In genomic region chr12:16853431-16854165, GRCm38 (mm10) we compare ENCODE assay signal across 9 mouse cellular contexts. TPM values are rescaled to one million over a fixed set of nuclear protein-coding genes. Genes with fewer than 3 reads are reported as not detected.
DNase-seq lines count a peak whose midpoint lies in the region; ATAC-seq and TF ChIP-seq lines count a peak whose summit lies in the region.
"Had no signal": no experiment of that assay in that cellular context is flagged by ENCODE, and none has a peak within 500 bp of the region (broad histone marks: within the 10 kb centered on the region; RNA-seq: fewer than 3 reads in every experiment).

No protein-coding gene starts in this region.

- H3K9ac ChIP-seq in kidney, embryonic 14.5 days (ENCODE audit: low read depth, low read length), result no peak overlapping the region
- no peak overlapping the region for H3K9ac ChIP-seq in forebrain, embryonic 14.5 days (ENCODE audit: low read length)
- H3K9ac ChIP-seq: neural tube, embryonic 12.5 days had no signal

- no peak overlapping the region for H3K4me2 ChIP-seq in kidney, embryonic 14.5 days (replicated peaks; ENCODE audit: low read depth, low read length)
- no peak overlapping the region for H3K4me2 ChIP-seq in forebrain, embryonic 14.5 days (ENCODE audit: low read length)
- H3K4me2 ChIP-seq: neural tube, embryonic 12.5 days had no signal

- no peak overlapping the region for H3K27ac ChIP-seq in kidney, embryonic 14.5 days (ENCODE audit: low read depth, low read length)
- peak overlapping the region; percentile 81 for H3K27ac ChIP-seq in left cerebral cortex, adult 2 months
- no peak overlapping the region for H3K27ac ChIP-seq in forebrain, embryonic 14.5 days (ENCODE audit: low read depth, low read length)
- H3K27ac ChIP-seq: neural tube, embryonic 12.5 days had no signal

- no peak for TF ChIP-seq CTCF in left cerebral cortex, adult 2 months (IDR thresholded peaks at IDR 0.05)

- whole genome bisulfite sequencing in kidney, embryonic 14.5 days, result 71% methylated on average over 11 of the region's 11 CpGs
- WGBS in forebrain, embryonic 14.5 days, result 83% methylated on average over 11 of the region's 11 CpGs

- ATAC-seq in kidney, embryonic 14.5 days (ENCODE audit: low FRiP score, low TSS enrichment), result no peak
- no peak for ATAC-seq in forebrain, embryonic 14.5 days
- ATAC-seq in activated CD4-positive, CD25-positive, alpha-beta regulatory T cell, adult 4 months, result no peak

- H3K4me1 ChIP-seq in kidney, embryonic 14.5 days (ENCODE audit: control insufficient read depth, insufficient read depth, low read length), result peaks cover 7% of the 10 kb centered on the region; the same call in 1 of the 2 replicates
- H3K4me1 ChIP-seq in forebrain, embryonic 14.5 days (ENCODE audit: control insufficient read depth, insufficient read depth, low read length), result peaks cover 9% of the 10 kb centered on the region

- no peaks in the 10 kb centered on the region for H3K9me3 ChIP-seq in kidney, embryonic 14.5 days (ENCODE audit: control insufficient read depth, low read length)
- no peaks in the 10 kb centered on the region for H3K9me3 ChIP-seq in forebrain, embryonic 14.5 days (replicated peaks; ENCODE audit: control insufficient read depth, low read length)
- H3K9me3 ChIP-seq: neural tube, embryonic 12.5 days had no signal

- no peak overlapping the region for H3K4me3 ChIP-seq in kidney, embryonic 14.5 days (ENCODE audit: low read length)
- H3K4me3 ChIP-seq in left cerebral cortex, adult 2 months, result no peak overlapping the region
- H3K4me3 ChIP-seq in forebrain, embryonic 14.5 days (ENCODE audit: low read depth, low read length), result no peak overlapping the region
- H3K4me3 ChIP-seq: neural tube, embryonic 12.5 days had no signal

- DNase-seq in kidney, adult 11 months, result peak; percentile 68
- peak; percentile 63 for DNase-seq in MEL-GATA-1-ER (ENCODE audit: extremely low read depth, low read depth)
- peak; percentile 87 for DNase-seq in gastrocnemius, adult 18-20 months (ENCODE audit: low spot score)
- DNase-seq in left cerebral cortex, adult 2 months (ENCODE audit: extremely low spot score in 1 of 2, low spot score in 2 of 2), result peak in 1 of 2 experiments; percentile 57
- DNase-seq in urinary bladder, postnatal 25 days (ENCODE audit: low spot score), result peak; percentile 65
- DNase-seq in forebrain, embryonic 14.5 days (ENCODE audit: low spot score), result no peak

- intact Hi-C loops in left cerebral cortex, adult 2 months (cut with DNase I), result no loop called here

- no peaks in the 10 kb centered on the region for H3K36me3 ChIP-seq in kidney, embryonic 14.5 days (ENCODE audit: control insufficient read depth, insufficient read depth, low read length)
- no peaks in the 10 kb centered on the region for H3K36me3 ChIP-seq in forebrain, embryonic 14.5 days (ENCODE audit: control insufficient read depth, insufficient read depth, low read length)
- H3K36me3 ChIP-seq: neural tube, embryonic 12.5 days had no signal

- H3K27me3 ChIP-seq in kidney, embryonic 14.5 days (ENCODE audit: control insufficient read depth, insufficient read depth, low read length), result no peaks in the 10 kb centered on the region
- no peaks in the 10 kb centered on the region for H3K27me3 ChIP-seq in forebrain, embryonic 14.5 days (replicated peaks; ENCODE audit: control insufficient read depth, insufficient read depth, low read length)
- H3K27me3 ChIP-seq: neural tube, embryonic 12.5 days had no signal

RNA-seq across cellular contexts. Expression of gene Rock2, which starts 41.1 kb away (rescaled TPM):
- 17.4 and 22.3 TPM in 2 replicates for polyA plus RNA-seq in kidney, embryonic 14.5 days (2014; fragmentation: Nextera tagmentation; extraction: Ambion mirVana)
- total RNA-seq in gastrocnemius, adult 18-20 months (2021), result 10 to 100 TPM; 71.6 to 89.3 TPM
- 100 to 1,000 TPM; 154 to 161 TPM for total RNA-seq in left cerebral cortex, adult 2 months (2021)
- 12.1 and 13.8 TPM in 2 replicates for polyA plus RNA-seq in forebrain, embryonic 14.5 days (2014; fragmentation: Nextera tagmentation; extraction: Ambion mirVana)
- 10 to 100 TPM; 10.8 to 11.3 TPM for polyA plus RNA-seq in activated CD4-positive, CD25-positive, alpha-beta regulatory T cell, adult 4 months (2017; shearing (Covaris generic))

RNA-seq across cellular contexts. Expression of gene E2f6, which starts 42.8 kb away (rescaled TPM):
- 36.8 and 56.7 TPM in 2 replicates for polyA plus RNA-seq in kidney, embryonic 14.5 days (2014; fragmentation: Nextera tagmentation; extraction: Ambion mirVana)
- 100 to 1,000 TPM; 143 to 161 TPM for total RNA-seq in gastrocnemius, adult 18-20 months (2021)
- 10 to 100 TPM; 38.1 to 45.8 TPM for total RNA-seq in left cerebral cortex, adult 2 months (2021)
- polyA plus RNA-seq in forebrain, embryonic 14.5 days (2014; fragmentation: Nextera tagmentation; extraction: Ambion mirVana), result 33.9 and 36.4 TPM in 2 replicates
- 1 to 10 TPM; 3.3 to 3.6 TPM for polyA plus RNA-seq in activated CD4-positive, CD25-positive, alpha-beta regulatory T cell, adult 4 months (2017; shearing (Covaris generic))

RNA-seq across cellular contexts. Expression of gene Greb1, which starts 52.9 kb away (rescaled TPM):
- polyA plus RNA-seq in kidney, embryonic 14.5 days (2014; fragmentation: Nextera tagmentation; extraction: Ambion mirVana), result 6.6 and 8.6 TPM in 2 replicates
- 1 to 10 TPM in 1 of 2 experiments, under 1 TPM in 1; 0.43 to 3.9 TPM for total RNA-seq in gastrocnemius, adult 18-20 months (2021)
- under 1 TPM; 0.96 to 0.97 TPM for total RNA-seq in left cerebral cortex, adult 2 months (2021)
- polyA plus RNA-seq in forebrain, embryonic 14.5 days (2014; fragmentation: Nextera tagmentation; extraction: Ambion mirVana), result 0.17 and 0.46 TPM in 2 replicates
- polyA plus RNA-seq in activated CD4-positive, CD25-positive, alpha-beta regulatory T cell, adult 4 months (2017; shearing (Covaris generic)), result under 1 TPM in 1 of 2 experiments, not detected in 1; 0.12 TPM
